Mouse (Mus musculus) midbrain, embryonic 13.5 days (tissue): ENCODE results near the gene Lrch1. TPM values are rescaled to one million over a fixed set of nuclear protein-coding genes. Genes with fewer than 3 reads are reported as not detected.

Experiments used
- ATAC-seq: fragments of 200-750 bp; cut with Nextera tagmentation; 2 replicates; pipeline ENCODE4 v1.8.0; 2017; ENCODE audit warnings: mild to moderate bottlenecking, moderate TSS enrichment, moderate library complexity
- H3K27ac ChIP-seq: fragments of 300-500 bp; sonication (generic); 2 replicates; pipeline ENCODE4 v1.5.1; 2015; ENCODE audit warnings: inconsistent platforms, mild to moderate bottlenecking, moderate library complexity
- H3K27me3 ChIP-seq: fragments of 300-500 bp; sonication (generic); 2 replicates; pipeline ENCODE4 v1.6.1; 2015; ENCODE audit warnings: mild to moderate bottlenecking, inconsistent platforms
- H3K36me3 ChIP-seq: fragments of 300-500 bp; sonication (generic); 2 replicates; pipeline ENCODE4 v1.6.1; 2015; ENCODE audit warnings: mild to moderate bottlenecking, inconsistent platforms
- H3K4me1 ChIP-seq: fragments of 300-500 bp; sonication (generic); replicated peaks from 2 replicates; pipeline ENCODE4 v1.6.1; 2015; ENCODE audit warnings: inconsistent platforms
- H3K4me2 ChIP-seq: fragments of 300-500 bp; sonication (generic); replicated peaks from 2 replicates; pipeline ENCODE4 v1.6.1; 2015; ENCODE audit warnings: moderate library complexity, mild to moderate bottlenecking, inconsistent platforms
- H3K4me3 ChIP-seq: fragments of 300-500 bp; sonication (generic); replicated peaks from 2 replicates; pipeline ENCODE4 v1.5.1; 2015; ENCODE audit warnings: mild to moderate bottlenecking, inconsistent platforms
- H3K9ac ChIP-seq: fragments of 300-500 bp; sonication (generic); replicated peaks from 2 replicates; pipeline ENCODE4 v1.6.1; 2015; ENCODE audit warnings: mild to moderate bottlenecking, inconsistent platforms
- H3K9me3 ChIP-seq: fragments of 300-500 bp; sonication (generic); 2 replicates; pipeline ENCODE4 v1.6.1; 2016; ENCODE audit warnings: mild to moderate bottlenecking, inconsistent platforms
- WGBS: fragments of 180-500 bp; shearing (Covaris S2); methylation state at CpG from one replicate; pipeline ENCODE4 v1.1.7; 2015; 5-methylcytosine and 5-hydroxymethylcytosine counted together
- polyA plus RNA-seq: library from polyadenylated mRNA; unstranded; fragments of >200 nt; fragmentation: Nextera tagmentation; extraction: Ambion mirVana; gene quantifications from 2 replicates; pipeline ENCODE4 v1.2.1, GENCODE M21; 2015

Lrch1 gene
- polyA plus RNA-seq, 1 experiment from 2014 or later: 9.7 TPM

DNA sequence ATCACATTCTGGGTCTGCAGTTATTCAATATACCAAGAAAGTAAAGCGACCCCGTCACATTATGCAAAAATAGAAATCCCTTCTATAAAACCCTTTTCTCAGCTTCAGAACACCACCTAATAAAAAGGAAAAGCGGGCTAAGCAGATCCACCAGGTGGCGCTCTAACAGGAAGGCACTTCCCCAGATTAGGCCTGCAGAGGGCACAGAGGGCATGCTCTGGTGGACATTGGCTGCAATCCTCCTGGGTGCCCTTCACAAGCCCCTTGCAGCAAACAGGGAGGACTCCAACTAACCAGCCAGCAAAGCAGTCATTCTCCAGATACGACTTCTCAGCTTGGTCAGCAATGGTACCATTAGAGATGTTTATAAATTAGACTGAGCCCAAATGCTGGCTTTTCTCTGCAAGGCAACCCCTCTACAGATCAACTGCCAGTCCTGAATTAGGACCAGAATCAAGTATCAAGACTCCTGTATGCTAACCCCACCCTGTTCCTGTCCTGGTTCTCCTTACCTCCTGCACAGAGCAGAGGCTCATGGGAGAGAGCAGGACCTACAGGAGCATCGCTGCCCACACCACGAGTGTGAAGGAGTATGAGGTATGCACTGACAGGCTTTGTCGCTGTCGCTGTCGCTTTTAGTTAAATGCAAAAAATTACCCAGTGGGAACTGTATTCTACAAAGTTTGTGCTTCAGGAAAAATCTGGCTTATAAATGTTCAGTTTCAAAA is 183.3 kb downstream of the Lrch1 start:
- H3K4me3 ChIP-seq: no peak overlapping the region
- ATAC-seq: peak; percentile 55; the same call in 1 of the 2 replicates
- H3K27me3 ChIP-seq: no peaks in the 10 kb centered on the region
- H3K4me1 ChIP-seq: no peaks in the 10 kb centered on the region; the same call in 1 of the 2 replicates
- H3K36me3 ChIP-seq: peaks cover 12% of the 10 kb centered on the region
- H3K9me3 ChIP-seq: no peaks in the 10 kb centered on the region
- 56% methylated on average over 10 of the region's 10 CpGs for WGBS
- H3K9ac ChIP-seq: no peak overlapping the region
- no peak overlapping the region for H3K27ac ChIP-seq
- no peak overlapping the region for H3K4me2 ChIP-seq

DNA sequence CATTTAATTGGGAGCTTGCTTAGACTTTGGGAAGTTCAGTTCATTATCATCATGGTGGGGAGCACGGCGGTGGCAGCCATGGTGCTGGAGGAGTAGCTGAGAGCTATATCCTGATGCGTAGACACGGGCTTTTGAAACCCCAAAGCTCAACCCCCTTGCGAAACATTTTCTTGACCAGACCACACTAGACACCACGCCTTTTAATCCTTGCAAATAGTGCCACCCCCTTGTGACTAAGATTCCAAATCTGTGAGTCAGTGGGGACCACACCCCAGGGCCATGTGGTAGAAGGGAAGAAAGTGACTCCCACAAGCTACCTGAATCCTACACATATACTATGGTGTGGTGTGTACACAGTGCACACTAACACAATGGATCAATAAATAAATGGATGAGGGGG is 210.8 kb downstream of the Lrch1 start:
- Histone ChIP-seq H3K27ac (no peak overlapping the region), H3K4me1 (peaks cover 8% of the 10 kb centered on the region), H3K27me3 (no peaks in the 10 kb centered on the region), H3K9ac (no peak overlapping the region), H3K4me2 (no peak overlapping the region), H3K4me3 (no peak overlapping the region), H3K9me3 (no peaks in the 10 kb centered on the region), H3K36me3 (peaks cover 51% of the 10 kb centered on the region)
- no peak for ATAC-seq
- 96% methylated on average over 6 of the region's 6 CpGs for WGBS

DNA sequence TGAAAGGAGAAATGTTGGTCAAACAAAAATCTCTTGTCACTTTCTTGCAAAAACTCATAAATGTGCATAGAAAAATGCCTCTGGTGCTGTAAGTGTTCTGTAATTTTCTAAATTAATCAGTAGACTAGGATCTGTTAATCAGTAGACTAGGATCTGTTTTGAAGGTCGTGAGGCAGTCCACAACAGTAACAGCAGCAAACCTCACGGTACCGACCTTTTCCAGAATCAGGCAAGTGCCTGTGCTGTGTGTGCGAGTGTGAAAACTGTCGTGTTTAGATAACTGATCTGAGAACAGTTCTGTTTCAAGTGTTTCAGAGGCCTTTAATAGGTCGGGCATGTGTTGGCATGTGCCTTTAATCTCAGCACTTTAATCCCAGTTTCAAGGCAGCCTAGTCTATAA is 212.2 kb downstream of the Lrch1 start:
- no peak overlapping the region for H3K27ac ChIP-seq
- peaks cover 11% of the 10 kb centered on the region for H3K4me1 ChIP-seq
- peaks cover 38% of the 10 kb centered on the region for H3K36me3 ChIP-seq
- no peak overlapping the region for H3K4me3 ChIP-seq
- WGBS: 89% methylated on average over 6 of the region's 6 CpGs
- H3K27me3 ChIP-seq: no peaks in the 10 kb centered on the region
- no peaks in the 10 kb centered on the region for H3K9me3 ChIP-seq
- H3K9ac ChIP-seq: no peak overlapping the region
- no peak overlapping the region for H3K4me2 ChIP-seq
- ATAC-seq: no peak

GRCm38 (mm10) chr14:74733397-74733796 is 214.3 kb downstream of the Lrch1 start:
- peaks cover 18% of the 10 kb centered on the region for H3K36me3 ChIP-seq
- H3K4me2 ChIP-seq: peak overlapping the region; percentile 80
- H3K4me1 ChIP-seq: peaks cover 11% of the 10 kb centered on the region
- H3K4me3 ChIP-seq: peak overlapping the region; percentile 83
- no peaks in the 10 kb centered on the region for H3K9me3 ChIP-seq
- WGBS: 52% methylated on average over 2 of the region's 2 CpGs
- H3K9ac ChIP-seq: no peak overlapping the region; the same call in 1 of the 2 replicates
- ATAC-seq: no peak
- H3K27ac ChIP-seq: no peak overlapping the region
- no peaks in the 10 kb centered on the region for H3K27me3 ChIP-seq

DNA sequence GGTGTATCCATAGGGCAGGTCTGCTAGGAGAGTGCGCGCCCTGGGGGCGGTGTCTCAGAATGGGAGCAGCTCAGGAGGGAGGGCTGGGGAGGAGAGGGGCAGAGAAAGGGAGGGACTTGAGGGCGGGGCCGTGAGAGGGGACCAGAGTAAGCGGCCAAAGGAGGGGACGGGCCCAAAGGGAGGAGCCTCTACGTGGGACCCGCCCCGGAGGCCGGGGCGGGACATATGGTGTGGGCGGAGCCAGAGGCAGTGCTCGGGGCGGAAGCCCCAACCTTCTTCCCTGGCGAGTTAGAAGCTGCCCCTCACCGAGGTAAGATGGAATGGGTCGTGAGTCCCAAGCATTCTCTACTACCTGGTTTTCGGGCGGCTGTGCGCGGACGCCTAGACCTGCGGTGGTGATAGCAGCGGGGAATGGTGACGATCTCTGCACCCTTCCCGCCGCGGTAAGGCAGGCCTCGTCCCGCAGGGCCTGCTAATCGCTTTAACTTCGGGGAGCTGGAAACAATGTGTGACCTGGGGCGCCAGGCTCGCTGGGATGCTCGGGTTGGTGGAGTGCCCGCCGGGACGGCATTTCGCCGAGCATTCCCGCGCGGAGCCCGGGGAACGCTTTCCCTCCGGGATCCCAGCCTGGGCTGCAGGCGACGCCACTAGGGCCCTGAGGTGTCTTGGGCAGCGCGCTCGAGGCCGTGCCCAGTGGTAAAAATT is 215.4 kb downstream of the Lrch1 start, which contains the start of gene Esd:
Gene Esd, plus strand, starts transcription at position 219 of the 705 bp plus-strand sequence.
- H3K4me3 ChIP-seq: peak within 1 kb of the TSS; percentile 83
- no peaks in the 10 kb centered on the region for H3K27me3 ChIP-seq
- H3K4me1 ChIP-seq: peaks cover 11% of the 10 kb centered on the region
- peaks cover 11% of the 10 kb centered on the region for H3K36me3 ChIP-seq
- no peaks in the 10 kb centered on the region for H3K9me3 ChIP-seq
- H3K9ac ChIP-seq: peak within 1 kb of the TSS; percentile 84
- peak within 1 kb of the TSS; percentile 79 for H3K27ac ChIP-seq
- H3K4me2 ChIP-seq: peak within 1 kb of the TSS; percentile 80
- WGBS: under 1% methylated on average over 53 of the region's 53 CpGs
- peak; percentile 98 for ATAC-seq

- Histone ChIP-seq H3K9me3 (no peaks in the 10 kb centered on the region), H3K4me3 (peak overlapping the region; percentile 83), H3K36me3 (peaks cover 3% of the 10 kb centered on the region), H3K9ac (0 out of 2 replicates have a peak overlapping the region, but pooled peaks have one; percentile 84), H3K27me3 (no peaks in the 10 kb centered on the region), H3K4me2 (peak overlapping the region; percentile 80), H3K4me1 (peaks cover 11% of the 10 kb centered on the region), H3K27ac (0 out of 2 replicates have a peak overlapping the region, but pooled peaks have one; percentile 21)
- 32% methylated on average over 9 of the region's 9 CpGs for WGBS
- ATAC-seq: no peak
These were observed 216.2 kb downstream of the Lrch1 start for GRCm38 (mm10) chr14:74731221-74732078.

GRCm38 (mm10) chr14:74723541-74723940 is 224.1 kb downstream of the Lrch1 start:
- ATAC-seq: no peak
- 73% methylated on average over 3 of the region's 3 CpGs for WGBS
- H3K9ac ChIP-seq: no peak overlapping the region
- no peak overlapping the region for H3K4me2 ChIP-seq
- no peak overlapping the region for H3K27ac ChIP-seq
- no peak overlapping the region for H3K4me3 ChIP-seq
- H3K27me3 ChIP-seq: no peaks in the 10 kb centered on the region
- no peaks in the 10 kb centered on the region for H3K36me3 ChIP-seq
- H3K4me1 ChIP-seq: no peaks in the 10 kb centered on the region
- no peaks in the 10 kb centered on the region for H3K9me3 ChIP-seq

DNA sequence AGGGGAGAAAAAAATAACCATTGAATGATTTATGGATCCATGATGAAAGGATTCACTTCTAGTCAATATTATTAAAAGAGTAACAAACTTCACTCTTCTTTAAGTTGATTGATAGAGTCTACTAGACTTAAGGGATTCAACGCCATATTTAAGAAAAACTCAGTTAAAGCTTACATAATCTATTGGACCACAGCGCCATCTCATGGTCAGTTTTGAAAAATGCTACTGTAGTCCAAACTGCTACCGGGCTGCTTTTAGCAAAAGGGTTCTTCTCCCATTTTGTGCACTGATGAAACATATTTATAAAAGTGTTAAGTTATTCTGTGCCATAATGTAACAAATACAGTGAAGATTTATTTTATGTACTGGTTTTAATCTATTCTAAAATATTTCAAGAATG is 238.6 kb downstream of the Lrch1 start:
- no peak overlapping the region for H3K9ac ChIP-seq
- no peak overlapping the region for H3K4me3 ChIP-seq
- no peaks in the 10 kb centered on the region for H3K4me1 ChIP-seq
- ATAC-seq: no peak
- no peak overlapping the region for H3K4me2 ChIP-seq
- H3K36me3 ChIP-seq: no peaks in the 10 kb centered on the region
- H3K27ac ChIP-seq: no peak overlapping the region
- no peaks in the 10 kb centered on the region for H3K9me3 ChIP-seq
- 28% methylated on average over 3 of the region's 3 CpGs for WGBS
- no peaks in the 10 kb centered on the region for H3K27me3 ChIP-seq

Other genes starting within 250 kb of the Lrch1 start
- 250 and 253 TPM in 2 replicates for gene Esd, start 215.6 kb downstream of the Lrch1 start, polyA plus RNA-seq
- gene Rubcnl, start 68.2 kb upstream of the Lrch1 start, polyA plus RNA-seq: 0.11 and 0.17 TPM in 2 replicates
- gene Lrrc63, start 183.0 kb upstream of the Lrch1 start, polyA plus RNA-seq: 0.09 and 0.10 TPM in 2 replicates
- 13.7 and 16.6 TPM in 2 replicates for gene Lcp1, start 183.2 kb upstream of the Lrch1 start, polyA plus RNA-seq